Mouse (Mus musculus): ENCODE data around the gene Pibf1. TPM values are rescaled to one million over a fixed set of nuclear protein-coding genes. Genes with fewer than 3 reads are reported as not detected.
A peak's percentile ranks its signal among the peaks of the same experiment; 100 is the strongest.

The Pibf1 gene
- polyA plus RNA-seq, 1 experiment from 2014 or later, result 7.0 TPM

DNA sequence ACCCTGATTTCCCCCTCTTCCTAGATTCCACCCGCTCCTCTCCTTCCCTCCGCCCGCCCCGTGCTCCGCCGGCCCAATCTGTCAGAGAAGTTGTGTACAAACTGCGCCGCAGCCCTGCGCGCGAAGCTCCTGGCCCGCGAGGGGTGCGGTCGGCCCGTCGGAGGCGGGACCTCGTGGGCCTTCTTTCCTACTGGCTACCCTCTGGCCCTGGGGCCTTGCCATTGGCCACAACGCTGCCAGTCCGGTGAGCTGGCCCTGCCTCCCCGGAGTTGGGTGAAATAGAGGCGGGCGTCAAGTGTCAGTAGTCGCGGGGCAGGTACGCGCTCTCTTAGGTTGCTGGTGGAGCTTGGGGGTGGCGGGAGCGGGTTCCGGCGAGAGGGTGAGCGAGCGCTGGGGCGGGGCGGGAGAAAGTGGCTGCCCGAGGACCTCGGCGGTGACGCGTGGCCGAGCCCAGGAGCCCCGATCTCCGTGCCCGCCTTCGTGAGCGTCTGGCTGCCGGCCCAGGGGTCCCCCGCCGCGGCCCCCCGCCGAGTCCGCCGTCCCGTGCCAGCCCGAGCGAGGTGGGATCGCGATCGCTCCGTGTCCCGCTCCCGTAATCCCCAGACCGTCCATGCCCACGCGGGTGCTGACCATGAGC is 199.3 kb downstream of the Pibf1 start, which contains the start of gene Klf5:
Klf5 (plus strand) TSS at position 307 of the 637 bp plus-strand sequence.
- H3K9me3 ChIP-seq (replicated peaks), result no peaks in the 10 kb centered on the region
- DNase-seq (peak; percentile 89), ATAC-seq (ENCODE audit: low read depth) (peak; percentile 99)
- H3K4me1 ChIP-seq (replicated peaks), result peaks cover 20% of the 10 kb centered on the region
- H3K4me2 ChIP-seq, result peak within 1 kb of the TSS; percentile 98
- peaks cover 60% of the 10 kb centered on the region for H3K27me3 ChIP-seq
- no peaks in the 10 kb centered on the region for H3K36me3 ChIP-seq
- H3K4me3 ChIP-seq (replicated peaks), result peak within 1 kb of the TSS; percentile 67
- H3K9ac ChIP-seq, result peak within 1 kb of the TSS; percentile 72
- 0 out of 2 replicates have a peak within 1 kb of the TSS, but pooled peaks have one; percentile 34 for H3K27ac ChIP-seq
- 1% methylated on average over 49 of the region's 67 CpGs for WGBS (ENCODE audit: insufficient replicate concordance)

DNA sequence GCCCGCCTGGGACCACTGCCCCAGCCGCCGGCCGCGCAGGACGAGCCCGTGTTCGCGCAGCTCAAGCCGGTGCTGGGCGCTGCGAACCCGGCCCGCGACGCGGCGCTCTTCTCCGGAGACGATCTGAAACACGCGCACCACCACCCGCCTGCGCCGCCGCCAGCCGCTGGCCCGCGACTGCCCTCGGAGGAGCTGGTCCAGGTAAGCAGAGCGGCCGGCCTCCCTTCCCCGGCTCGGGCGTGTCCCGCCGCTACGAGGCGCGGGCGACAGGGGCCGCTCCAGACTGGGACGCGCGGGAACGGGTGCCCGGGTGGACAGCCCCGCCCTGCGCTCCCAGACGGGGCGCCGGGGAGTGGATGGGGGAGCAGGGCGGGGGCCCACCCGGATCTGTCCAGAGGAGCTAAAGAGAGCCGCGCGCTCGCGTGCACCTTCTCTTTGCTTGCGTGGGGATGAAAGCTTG is 199.8 kb downstream of the Pibf1 start:
- H3K36me3 ChIP-seq, result no peaks in the 10 kb centered on the region
- peaks cover 60% of the 10 kb centered on the region for H3K27me3 ChIP-seq
- peak; percentile 28 for DNase-seq
- H3K9me3 ChIP-seq (replicated peaks), result no peaks in the 10 kb centered on the region
- H3K9ac ChIP-seq, result peak overlapping the region; percentile 72
- ATAC-seq (ENCODE audit: low read depth), result peak; percentile 49
- H3K4me3 ChIP-seq (replicated peaks), result peak overlapping the region; percentile 67
- peaks cover 20% of the 10 kb centered on the region for H3K4me1 ChIP-seq (replicated peaks)
- WGBS (ENCODE audit: insufficient replicate concordance), result under 1% methylated on average over 39 of the region's 60 CpGs
- no peak overlapping the region for H3K27ac ChIP-seq
- peak overlapping the region; percentile 98 for H3K4me2 ChIP-seq

DNA sequence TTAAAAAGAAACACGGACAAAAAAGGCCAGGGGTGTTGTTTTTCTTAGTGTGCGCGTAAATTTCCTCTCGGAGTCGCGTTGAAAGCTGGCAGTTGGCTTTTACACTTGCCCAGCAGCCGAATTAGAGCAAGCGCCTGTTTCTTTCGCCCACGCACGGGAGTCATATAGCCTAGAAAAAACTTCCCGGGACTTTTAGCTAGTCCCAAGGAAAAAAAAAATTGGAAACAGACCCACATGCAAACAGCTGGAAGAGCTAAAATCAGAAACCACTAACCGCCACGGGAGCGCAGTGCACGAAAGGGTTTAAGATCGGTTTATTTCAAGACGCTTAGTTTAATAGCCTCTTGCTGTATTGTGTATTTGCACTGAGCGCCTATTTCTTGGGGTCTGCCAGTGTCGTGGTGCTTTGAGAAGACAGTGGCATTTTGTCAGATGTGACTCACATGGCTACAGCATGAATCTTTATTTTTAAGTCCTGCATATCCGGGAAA is 200.5 kb downstream of the Pibf1 start:
- peak overlapping the region; percentile 67 for H3K4me3 ChIP-seq (replicated peaks)
- H3K27ac ChIP-seq, result no peak overlapping the region
- peaks cover 20% of the 10 kb centered on the region for H3K4me1 ChIP-seq (replicated peaks)
- H3K27me3 ChIP-seq, result peaks cover 53% of the 10 kb centered on the region
- 12% methylated on average over 21 of the region's 21 CpGs for WGBS (ENCODE audit: insufficient replicate concordance)
- no peak for ATAC-seq (ENCODE audit: low read depth)
- H3K36me3 ChIP-seq, result no peaks in the 10 kb centered on the region
- no peaks in the 10 kb centered on the region for H3K9me3 ChIP-seq (replicated peaks)
- peak overlapping the region; percentile 72 for H3K9ac ChIP-seq
- DNase-seq, result no peak
- H3K4me2 ChIP-seq, result peak overlapping the region; percentile 98

DNA sequence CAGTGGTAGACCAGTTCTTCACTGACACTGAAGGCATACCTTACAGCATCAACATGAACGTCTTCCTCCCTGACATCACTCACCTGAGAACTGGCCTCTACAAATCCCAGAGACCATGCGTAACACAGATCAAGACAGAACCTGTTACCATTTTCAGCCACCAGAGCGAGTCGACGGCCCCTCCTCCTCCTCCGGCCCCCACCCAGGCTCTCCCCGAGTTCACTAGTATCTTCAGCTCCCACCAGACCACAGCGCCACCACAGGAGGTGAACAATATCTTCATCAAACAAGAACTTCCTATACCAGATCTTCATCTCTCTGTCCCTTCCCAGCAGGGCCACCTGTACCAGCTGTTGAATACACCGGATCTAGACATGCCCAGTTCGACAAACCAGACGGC is 202.2 kb downstream of the Pibf1 start:
- no peak overlapping the region for H3K4me2 ChIP-seq
- peaks cover 48% of the 10 kb centered on the region for H3K27me3 ChIP-seq
- H3K4me3 ChIP-seq (replicated peaks), result no peak overlapping the region
- no peak for ATAC-seq (ENCODE audit: low read depth)
- H3K9me3 ChIP-seq (replicated peaks), result no peaks in the 10 kb centered on the region
- WGBS (ENCODE audit: insufficient replicate concordance), result 51% methylated on average over 11 of the region's 11 CpGs
- H3K4me1 ChIP-seq (replicated peaks), result peaks cover 21% of the 10 kb centered on the region
- H3K27ac ChIP-seq, result no peak overlapping the region
- H3K9ac ChIP-seq, result no peak overlapping the region
- H3K36me3 ChIP-seq, result no peaks in the 10 kb centered on the region
- DNase-seq, result no peak

Other genes with a start within 250 kb of the Pibf1 start
- gene Rpl36a-ps1, start 105.1 kb upstream of the Pibf1 start, polyA plus RNA-seq (2015; fragmentation: Nextera tagmentation; extraction: Ambion mirVana), result 0.80 and 2.4 TPM in 2 replicates
- gene Mzt1, start 53.3 kb upstream of the Pibf1 start, polyA plus RNA-seq (2015; fragmentation: Nextera tagmentation; extraction: Ambion mirVana), result 52.1 and 63.0 TPM in 2 replicates
- gene Bora, start 53.2 kb upstream of the Pibf1 start, polyA plus RNA-seq (2015; fragmentation: Nextera tagmentation; extraction: Ambion mirVana), result 36.8 and 39.0 TPM in 2 replicates
- gene Dis3, start 346 bp downstream of the Pibf1 start, polyA plus RNA-seq (2015; fragmentation: Nextera tagmentation; extraction: Ambion mirVana), result 19.0 and 25.0 TPM in 2 replicates
- gene Klf5, start 199.3 kb downstream of the Pibf1 start, polyA plus RNA-seq (2015; fragmentation: Nextera tagmentation; extraction: Ambion mirVana), result 0.98 and 1.6 TPM in 2 replicates